Mouse (Mus musculus) limb, embryonic 10.5 days (tissue): Measurements from ENCODE around the gene Them7. TPM values are rescaled to one million over a fixed set of nuclear protein-coding genes. Genes with fewer than 3 reads are reported as not detected.

Experiments
- DNase-seq: peaks from one replicate; pipeline ENCODE4 v3.0.0-alpha.2; 2017; ENCODE audit warnings: low spot score
- H3K27ac ChIP-seq: fragments of 300-500 bp; sonication (generic); 2 replicates; pipeline ENCODE4 v1.5.1; 2016; ENCODE audit warnings: mild to moderate bottlenecking
- H3K27me3 ChIP-seq: fragments of 300-500 bp; sonication (generic); 2 replicates; pipeline ENCODE4 v1.6.1; 2016; ENCODE audit warnings: low read depth, mild to moderate bottlenecking; ENCODE audit not compliant: poor library complexity, severe bottlenecking
- H3K36me3 ChIP-seq: fragments of 300-500 bp; sonication (generic); 2 replicates; pipeline ENCODE4 v1.6.1; 2016; ENCODE audit warnings: mild to moderate bottlenecking, moderate library complexity
- H3K4me1 ChIP-seq: fragments of 300-500 bp; sonication (generic); 2 replicates; pipeline ENCODE4 v1.6.1; 2016
- H3K4me3 ChIP-seq: fragments of 300-500 bp; sonication (generic); 2 replicates; pipeline ENCODE4 v1.5.1; 2016; ENCODE audit warnings: mild to moderate bottlenecking, moderate library complexity
- H3K9me3 ChIP-seq: fragments of 300-500 bp; sonication (generic); replicated peaks from 2 replicates; pipeline ENCODE4 v1.6.1; 2016; ENCODE audit warnings: mild to moderate bottlenecking
- WGBS: fragments of 180-500 bp; shearing (Covaris S2); methylation state at CpG from one replicate; pipeline ENCODE4 v1.1.7; 2016; 5-methylcytosine and 5-hydroxymethylcytosine counted together
- polyA plus RNA-seq: library from polyadenylated mRNA; unstranded; fragments of >200 nt; fragmentation: Nextera tagmentation; extraction: Ambion mirVana; gene quantifications from 2 replicates; pipeline ENCODE4 v1.2.1, GENCODE M21; 2016

Them7 gene
- polyA plus RNA-seq, 1 experiment from 2014 or later = 1.9 TPM

GRCm38 (mm10) chr2:105333107-105333506, 109.0 kb downstream of the Them7 start:
- DNase-seq = no peak
- 79% methylated on average over 8 of the region's 8 CpGs for WGBS
- Histone ChIP-seq H3K4me1 (peaks cover 21% of the 10 kb centered on the region), H3K36me3 (no peaks in the 10 kb centered on the region), H3K27ac (no peak overlapping the region), H3K4me3 (no peak overlapping the region), H3K9me3 (no peaks in the 10 kb centered on the region), H3K27me3 (peaks cover 18% of the 10 kb centered on the region; the same call in 1 of the 2 replicates)

GRCm38 (mm10) chr2:105333976-105334713, 110.0 kb downstream of the Them7 start:
- Histone ChIP-seq H3K9me3 (no peaks in the 10 kb centered on the region), H3K27ac (no peak overlapping the region), H3K36me3 (no peaks in the 10 kb centered on the region), H3K27me3 (peaks cover 18% of the 10 kb centered on the region; the same call in 1 of the 2 replicates), H3K4me3 (no peak overlapping the region), H3K4me1 (peaks cover 21% of the 10 kb centered on the region)
- peak; percentile 59 for DNase-seq
- WGBS = 50% methylated on average over 10 of the region's 10 CpGs

GRCm38 (mm10) chr2:105335661-105336060, 111.5 kb downstream of the Them7 start:
- Histone ChIP-seq H3K4me3 (no peak overlapping the region), H3K27ac (0 out of 2 replicates have a peak overlapping the region, but pooled peaks have one; percentile 28), H3K4me1 (peaks cover 21% of the 10 kb centered on the region), H3K36me3 (no peaks in the 10 kb centered on the region), H3K9me3 (no peaks in the 10 kb centered on the region), H3K27me3 (peaks cover 18% of the 10 kb centered on the region; the same call in 1 of the 2 replicates)
- no peak for DNase-seq
- 73% methylated on average over 2 of the region's 2 CpGs for WGBS

- peaks cover 18% of the 10 kb centered on the region; the same call in 1 of the 2 replicates for H3K27me3 ChIP-seq
- H3K4me3 ChIP-seq = no peak overlapping the region
- H3K4me1 ChIP-seq = peaks cover 21% of the 10 kb centered on the region
- H3K27ac ChIP-seq = 0 out of 2 replicates have a peak overlapping the region, but pooled peaks have one; percentile 28
- no peaks in the 10 kb centered on the region for H3K36me3 ChIP-seq
- peak; percentile 35 for DNase-seq
- WGBS = 16% methylated on average over 12 of the region's 12 CpGs
- no peaks in the 10 kb centered on the region for H3K9me3 ChIP-seq
Observed at GRCm38 (mm10) chr2:105336314-105337027, 112.4 kb downstream of the Them7 start.

GRCm38 (mm10) chr2:105337171-105337875, 113.2 kb downstream of the Them7 start:
- WGBS = 19% methylated on average over 8 of the region's 8 CpGs
- DNase-seq = no peak
- H3K27me3 ChIP-seq = peaks cover 18% of the 10 kb centered on the region; the same call in 1 of the 2 replicates

GRCm38 (mm10) chr2:105339993-105340392, 115.9 kb downstream of the Them7 start:
- Histone ChIP-seq H3K36me3 (no peaks in the 10 kb centered on the region), H3K4me1 (peaks cover 21% of the 10 kb centered on the region), H3K9me3 (no peaks in the 10 kb centered on the region), H3K27ac (no peak overlapping the region), H3K4me3 (no peak overlapping the region), H3K27me3 (peaks cover 7% of the 10 kb centered on the region; the same call in 1 of the 2 replicates)
- no peak for DNase-seq
- whole genome bisulfite sequencing = 66% methylated on average over 3 of the region's 3 CpGs

More at GRCm38 (mm10) chr2:105337171-105337875, 113.2 kb downstream of the Them7 start:
- H3K36me3 ChIP-seq = no peaks in the 10 kb centered on the region
- peaks cover 21% of the 10 kb centered on the region for H3K4me1 ChIP-seq
- no peak overlapping the region for H3K4me3 ChIP-seq
- no peaks in the 10 kb centered on the region for H3K9me3 ChIP-seq
- H3K27ac ChIP-seq = no peak overlapping the region

GRCm38 (mm10) chr2:105348886-105349285, 124.8 kb downstream of the Them7 start:
- no peaks in the 10 kb centered on the region for H3K4me1 ChIP-seq
- DNase-seq = no peak
- H3K27ac ChIP-seq = no peak overlapping the region
- no peaks in the 10 kb centered on the region for H3K9me3 ChIP-seq
- WGBS = 82% methylated on average over 6 of the region's 6 CpGs
- H3K36me3 ChIP-seq = no peaks in the 10 kb centered on the region
- H3K4me3 ChIP-seq = no peak overlapping the region
- H3K27me3 ChIP-seq = no peaks in the 10 kb centered on the region

GRCm38 (mm10) chr2:105356791-105357190, 132.7 kb downstream of the Them7 start:
- no peaks in the 10 kb centered on the region for H3K36me3 ChIP-seq
- H3K4me1 ChIP-seq = no peaks in the 10 kb centered on the region
- no peaks in the 10 kb centered on the region for H3K9me3 ChIP-seq
- no peaks in the 10 kb centered on the region for H3K27me3 ChIP-seq
- 77% methylated on average over 5 of the region's 5 CpGs for WGBS
- H3K27ac ChIP-seq = no peak overlapping the region
- no peak overlapping the region for H3K4me3 ChIP-seq
- no peak for DNase-seq

GRCm38 (mm10) chr2:105358040-105358439, 133.9 kb downstream of the Them7 start:
- H3K4me3 ChIP-seq = no peak overlapping the region
- no peaks in the 10 kb centered on the region for H3K27me3 ChIP-seq
- no peaks in the 10 kb centered on the region for H3K4me1 ChIP-seq
- WGBS = 87% methylated on average over 3 of the region's 3 CpGs
- no peaks in the 10 kb centered on the region for H3K36me3 ChIP-seq
- H3K9me3 ChIP-seq = no peaks in the 10 kb centered on the region
- no peak for DNase-seq
- H3K27ac ChIP-seq = no peak overlapping the region

- WGBS = 34% methylated on average over 4 of the region's 4 CpGs
- H3K27ac ChIP-seq = no peak overlapping the region
Observed at GRCm38 (mm10) chr2:105367623-105368022, 143.5 kb downstream of the Them7 start.

GRCm38 (mm10) chr2:105370240-105370639, 146.1 kb downstream of the Them7 start:
- H3K27me3 ChIP-seq = peaks cover 12% of the 10 kb centered on the region; the same call in 1 of the 2 replicates
- WGBS = 10% methylated on average over 10 of the region's 10 CpGs
- peak; percentile 37 for DNase-seq
- no peaks in the 10 kb centered on the region for H3K9me3 ChIP-seq
- no peaks in the 10 kb centered on the region for H3K36me3 ChIP-seq
- H3K27ac ChIP-seq = no peak overlapping the region
- peak overlapping the region; percentile 37 for H3K4me3 ChIP-seq
- H3K4me1 ChIP-seq = peaks cover 9% of the 10 kb centered on the region; the same call in 1 of the 2 replicates

More at GRCm38 (mm10) chr2:105367623-105368022, 143.5 kb downstream of the Them7 start:
- no peaks in the 10 kb centered on the region for H3K9me3 ChIP-seq
- H3K27me3 ChIP-seq = peaks cover 12% of the 10 kb centered on the region; the same call in 1 of the 2 replicates
- H3K4me3 ChIP-seq = no peak overlapping the region
- H3K4me1 ChIP-seq = peaks cover 9% of the 10 kb centered on the region; the same call in 1 of the 2 replicates
- H3K36me3 ChIP-seq = no peaks in the 10 kb centered on the region
- no peak for DNase-seq

- DNase-seq = no peak
- WGBS = 30% methylated on average over 14 of the region's 14 CpGs
- no peaks in the 10 kb centered on the region for H3K36me3 ChIP-seq
- peaks cover 9% of the 10 kb centered on the region; the same call in 1 of the 2 replicates for H3K4me1 ChIP-seq
- peak overlapping the region; percentile 37 for H3K4me3 ChIP-seq
- peaks cover 12% of the 10 kb centered on the region; the same call in 1 of the 2 replicates for H3K27me3 ChIP-seq
- no peak overlapping the region for H3K27ac ChIP-seq
- no peaks in the 10 kb centered on the region for H3K9me3 ChIP-seq
Observed at GRCm38 (mm10) chr2:105370698-105371097, 146.6 kb downstream of the Them7 start.
